11 mouse cellular contexts compared by ENCODE assay signal in the genomic region with DNA sequence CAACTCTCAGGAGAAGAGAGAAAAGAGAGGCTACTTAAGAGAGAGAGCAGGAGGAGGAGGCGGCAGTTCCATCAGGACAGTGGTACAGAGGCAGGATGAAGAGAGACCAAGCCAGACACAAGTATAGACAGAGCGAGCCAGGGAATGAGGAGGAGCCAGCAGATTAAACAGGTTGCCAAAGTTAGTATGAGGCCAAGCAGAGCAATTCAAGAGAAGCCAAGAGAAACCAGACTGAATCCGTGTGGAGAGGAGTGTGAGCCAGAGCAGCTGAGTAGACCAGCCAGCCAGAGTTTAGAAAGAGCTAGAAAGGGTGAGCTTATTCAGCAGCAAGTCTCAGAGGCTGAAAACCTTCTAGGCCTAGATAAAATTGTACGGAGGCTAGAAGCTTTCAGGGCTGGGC. TPM values are rescaled to one million over a fixed set of nuclear protein-coding genes. Genes with fewer than 3 reads are reported as not detected.
DNase-seq lines count a peak whose midpoint lies in the region; ATAC-seq and TF ChIP-seq lines count a peak whose summit lies in the region.
"Had no signal": no experiment of that assay in that cellular context is flagged by ENCODE, and none has a peak within 500 bp of the region (broad histone marks: within the 10 kb centered on the region; RNA-seq: fewer than 3 reads in every experiment).

No protein-coding gene starts in this region.

- no peaks in the 10 kb centered on the region for H3K27me3 ChIP-seq in forebrain, embryonic 13.5 days
- H3K27me3 ChIP-seq in forebrain, embryonic 11.5 days (ENCODE audit: control insufficient read depth, insufficient read depth, low read length) = no peaks in the 10 kb centered on the region
- no peaks in the 10 kb centered on the region for H3K27me3 ChIP-seq in kidney, embryonic 15.5 days

- TF ChIP-seq POLR2A in brain, embryonic 14.5 days (IDR thresholded peaks at IDR 0.05; ENCODE audit: borderline replicate concordance, extremely low read depth, insufficient read depth, insufficient read length, poor library complexity, severe bottlenecking) = no peak

- WGBS in forebrain, embryonic 13.5 days = 78% methylated on average over 4 of the region's 4 CpGs
- 88% methylated on average over 4 of the region's 4 CpGs for WGBS in forebrain, embryonic 11.5 days
- WGBS in kidney, embryonic 15.5 days = 77% methylated on average over 4 of the region's 4 CpGs

- 0 out of 2 replicates have a peak, but pooled peaks cover 2% of the 10 kb centered on the region for H3K4me1 ChIP-seq in forebrain, embryonic 13.5 days
- no peaks in the 10 kb centered on the region for H3K4me1 ChIP-seq in forebrain, embryonic 11.5 days (replicated peaks; ENCODE audit: control insufficient read depth, insufficient read depth, low read length)
- no peaks in the 10 kb centered on the region for H3K4me1 ChIP-seq in kidney, embryonic 15.5 days
- H3K4me1 ChIP-seq: limb, embryonic 10.5 days had no signal

- ATAC-seq in forebrain, embryonic 13.5 days = peak; percentile 33; the same call in 1 of the 2 replicates
- ATAC-seq in forebrain, embryonic 11.5 days (replicated peaks; ENCODE audit: low FRiP score) = no peak
- ATAC-seq in kidney, embryonic 15.5 days (replicated peaks; ENCODE audit: low FRiP score) = no peak

- no peak overlapping the region for H3K27ac ChIP-seq in forebrain, embryonic 13.5 days
- H3K27ac ChIP-seq in forebrain, embryonic 11.5 days (ENCODE audit: low read depth, low read length) = no peak overlapping the region
- H3K27ac ChIP-seq in kidney, embryonic 15.5 days = peak overlapping the region; percentile 46; the same call in 1 of the 2 replicates
- H3K27ac ChIP-seq: limb, embryonic 10.5 days had no signal

- H3K4me3 ChIP-seq in forebrain, embryonic 13.5 days = no peak overlapping the region
- no peak overlapping the region for H3K4me3 ChIP-seq in forebrain, embryonic 11.5 days (ENCODE audit: low read depth, low read length)
- no peak overlapping the region for H3K4me3 ChIP-seq in kidney, embryonic 15.5 days (replicated peaks)
- H3K4me3 ChIP-seq: limb, embryonic 10.5 days had no signal

- no peak for DNase-seq in forebrain, embryonic 11.5 days (ENCODE audit: low spot score)
- no peak for DNase-seq in kidney, postnatal 25 days
- DNase-seq in brain, embryonic 14.5 days (ENCODE audit: low read depth) = peak; percentile 64
- peak; percentile 50 for DNase-seq in heart, postnatal 25 days (ENCODE audit: low spot score)
- DNase-seq in adrenal gland, adult 2 months = no peak
- no peak for DNase-seq in spleen, postnatal 10 days (ENCODE audit: low spot score in 2 of 2)
- DNase-seq: B cell, adult 2 months; right cerebral cortex, postnatal 25 days had no signal

- no peaks in the 10 kb centered on the region for H3K9me3 ChIP-seq in forebrain, embryonic 13.5 days (replicated peaks)
- H3K9me3 ChIP-seq in forebrain, embryonic 11.5 days (ENCODE audit: control insufficient read depth, low read length) = no peaks in the 10 kb centered on the region
- no peaks in the 10 kb centered on the region for H3K9me3 ChIP-seq in kidney, embryonic 15.5 days (replicated peaks)
- H3K9me3 ChIP-seq: limb, embryonic 10.5 days had no signal

- H3K9ac ChIP-seq in forebrain, embryonic 13.5 days = no peak overlapping the region
- no peak overlapping the region for H3K9ac ChIP-seq in forebrain, embryonic 11.5 days (ENCODE audit: low read length)
- H3K9ac ChIP-seq in kidney, embryonic 15.5 days = no peak overlapping the region; the same call in 1 of the 2 replicates

- TF ChIP-seq CTCF in brain, embryonic 14.5 days (IDR thresholded peaks at IDR 0.05; ENCODE audit: borderline replicate concordance, extremely low read depth, insufficient read depth, insufficient read length) = no peak

- peaks cover 3% of the 10 kb centered on the region; the same call in 1 of the 2 replicates for H3K36me3 ChIP-seq in forebrain, embryonic 13.5 days (ENCODE audit: poor library complexity, severe bottlenecking)
- no peaks in the 10 kb centered on the region for H3K36me3 ChIP-seq in forebrain, embryonic 11.5 days (ENCODE audit: control insufficient read depth, insufficient read depth, low read length)
- H3K36me3 ChIP-seq in kidney, embryonic 15.5 days = peaks cover 7% of the 10 kb centered on the region
- H3K36me3 ChIP-seq: limb, embryonic 10.5 days had no signal

- intact Hi-C loops in heart, postnatal 25 days (cut with DNase I) = no loop called here

- H3K4me2 ChIP-seq in forebrain, embryonic 13.5 days = no peak overlapping the region
- H3K4me2 ChIP-seq in forebrain, embryonic 11.5 days (ENCODE audit: low read depth, low read length, severe bottlenecking) = no peak overlapping the region
- no peak overlapping the region for H3K4me2 ChIP-seq in kidney, embryonic 15.5 days

RNA-seq across cellular contexts. Expression of a gene that starts 19.9 kb away (rescaled TPM):
- 419 and 458 TPM in 2 replicates for polyA plus RNA-seq in forebrain, embryonic 13.5 days (2015; fragmentation: Nextera tagmentation; extraction: Ambion mirVana)
- 441 and 442 TPM in 2 replicates for polyA plus RNA-seq in forebrain, embryonic 11.5 days (2014; fragmentation: Nextera tagmentation; extraction: Ambion mirVana)
- 579 and 581 TPM in 2 replicates for polyA plus RNA-seq in kidney, embryonic 15.5 days (2015; fragmentation: Nextera tagmentation; extraction: Ambion mirVana)
- polyA plus RNA-seq in brain, embryonic 14.5 days (2012; rRNA removed) = 1,108 and 1,128 TPM in 2 replicates
- 100 to 1,000 TPM; 552 to 590 TPM for total RNA-seq in heart, postnatal 25 days (2021)
- 100 to 1,000 TPM; 683 to 874 TPM for total RNA-seq in adrenal gland, adult 2 months (2021)
- 28.1 and 29.9 TPM in 2 replicates for polyA plus RNA-seq in adrenal gland, adult 2 months (2012; rRNA removed)

Comparison
In these comparisons a context has a peak if more than half of its experiments do, and no peak if none do; other contexts are left out.
1. DNase-seq: peak in brain, embryonic 14.5 days (single experiment) and heart, postnatal 25 days (single experiment); none in forebrain, embryonic 11.5 days (single experiment), kidney, postnatal 25 days (0 of 2), adrenal gland, adult 2 months (single experiment) and spleen, postnatal 10 days (0 of 2).
2. RNA of a gene that starts 19.9 kb away (polyA plus RNA-seq): 1,108 to 1,128 TPM in brain, embryonic 14.5 days, 579 to 581 TPM in kidney, embryonic 15.5 days, 419 to 458 TPM in forebrain, embryonic 13.5 days and 441 to 442 TPM in forebrain, embryonic 11.5 days; 28.1 to 29.9 TPM in adrenal gland, adult 2 months; every median in the first group is over 10 times any median in the second.